Mouse (Mus musculus) testis, adult 2 months (tissue): ENCODE results near the gene Amn1.

Experiments used
- CTCF ChIP-seq: fragments of 200-500 bp; IDR thresholded peaks from 2 replicates; pipeline ENCODE4 v1.5.1; 2012; ENCODE audit warnings: low read depth, mild to moderate bottlenecking, inconsistent platforms, low read length, moderate library complexity; ENCODE audit not compliant: control insufficient read depth, insufficient read depth, insufficient replicate concordance
- POLR2A ChIP-seq: fragments of 200-500 bp; IDR thresholded peaks from 2 replicates; pipeline ENCODE4 v1.6.1; 2012; ENCODE audit warnings: low read depth, mild to moderate bottlenecking, inconsistent platforms, low read length, moderate library complexity; ENCODE audit not compliant: control insufficient read depth

- TF ChIP-seq CTCF (no peak), POLR2A (no peak)
Observed at GRCm38 (mm10) chr6:149221296-149221695, 32.8 kb upstream of the Amn1 start.
